Mouse (Mus musculus): ENCODE data around the gene Zfp704.
A peak's percentile ranks its signal among the peaks of the same experiment; 100 is the strongest.
"Not testable (repeated sequence)": the region's sequence is repeated elsewhere in the genome, so short reads cannot be mapped to it uniquely, and the experiment has no call there.

Zfp704 gene

GRCm38 (mm10) chr3:9594457-9594856 is 15.4 kb downstream of the Zfp704 start:
- no peak for DNase-seq

- DNase-seq, result no peak
Observed at GRCm38 (mm10) chr3:9593832-9594231, 16.1 kb downstream of the Zfp704 start.

GRCm38 (mm10) chr3:9591416-9592110 is 18.3 kb downstream of the Zfp704 start:
- no peak for DNase-seq

- no peak for DNase-seq
Observed at GRCm38 (mm10) chr3:9588635-9589034, 21.2 kb downstream of the Zfp704 start.

- no peak for DNase-seq
Observed at GRCm38 (mm10) chr3:9587304-9587703, 22.6 kb downstream of the Zfp704 start.

GRCm38 (mm10) chr3:9583516-9583915 is 26.4 kb downstream of the Zfp704 start:
- DNase-seq, result no peak

- no peak for DNase-seq
Observed at GRCm38 (mm10) chr3:9580952-9581798, 28.7 kb downstream of the Zfp704 start.

GRCm38 (mm10) chr3:9580102-9580501 is 29.8 kb downstream of the Zfp704 start:
- DNase-seq, result no peak

GRCm38 (mm10) chr3:9579028-9579643 is 30.7 kb downstream of the Zfp704 start:
- no peak for DNase-seq

- DNase-seq, result no peak
Observed at GRCm38 (mm10) chr3:9576872-9577271, 33.0 kb downstream of the Zfp704 start.

GRCm38 (mm10) chr3:9574305-9574704 is 35.6 kb downstream of the Zfp704 start:
- no peak for DNase-seq

- DNase-seq, result peak; percentile 38
Observed at GRCm38 (mm10) chr3:9573581-9573980, 36.3 kb downstream of the Zfp704 start.

- no peak for DNase-seq
Observed at GRCm38 (mm10) chr3:9572261-9572660, 37.6 kb downstream of the Zfp704 start.

GRCm38 (mm10) chr3:9570782-9571181 is 39.1 kb downstream of the Zfp704 start:
- no peak for DNase-seq

GRCm38 (mm10) chr3:9569706-9570105 is 40.2 kb downstream of the Zfp704 start:
- not testable (repeated sequence) for DNase-seq

GRCm38 (mm10) chr3:9568565-9569228 is 41.2 kb downstream of the Zfp704 start:
- DNase-seq, result no peak

GRCm38 (mm10) chr3:9567948-9568347 is 41.9 kb downstream of the Zfp704 start:
- DNase-seq, result no peak

- DNase-seq, result no peak
Observed at GRCm38 (mm10) chr3:9566831-9567230, 43.1 kb downstream of the Zfp704 start.

GRCm38 (mm10) chr3:9563562-9563961 is 46.3 kb downstream of the Zfp704 start:
- DNase-seq, result no peak

- no peak for DNase-seq
Observed at GRCm38 (mm10) chr3:9562649-9563328, 47.1 kb downstream of the Zfp704 start.

- DNase-seq, result no peak
Observed at GRCm38 (mm10) chr3:9557778-9558560, 51.9 kb downstream of the Zfp704 start.

GRCm38 (mm10) chr3:9556137-9556536 is 53.7 kb downstream of the Zfp704 start:
- DNase-seq, result no peak
